Mouse (Mus musculus) ES-E14 (cell line): ENCODE results near the gene Rpl37. TPM values are rescaled to one million over a fixed set of nuclear protein-coding genes. Genes with fewer than 3 reads are reported as not detected.
"Not testable (repeated sequence)": the region's sequence is repeated elsewhere in the genome, so short reads cannot be mapped to it uniquely, and the experiment has no call there.

Experiments
- DNase-seq: peaks from one replicate; pipeline ENCODE4 v3.0.0-alpha.2; 2013; ENCODE audit warnings: low read depth, low spot score
- H3K27ac ChIP-seq: 2 replicates; pipeline ENCODE4 v1.5.1; 2012; ENCODE audit warnings: low read depth, mild to moderate bottlenecking, low read length, moderate library complexity, mixed read lengths; ENCODE audit not compliant: poor library complexity, insufficient read depth, severe bottlenecking
- H3K36me3 ChIP-seq: 2 replicates; pipeline ENCODE4 v1.6.1; 2012; ENCODE audit warnings: mild to moderate bottlenecking, low read length, moderate library complexity, mixed read lengths; ENCODE audit not compliant: control insufficient read depth, poor library complexity, insufficient read depth, severe bottlenecking
- H3K4me1 ChIP-seq, 2 experiments: fragments of 150-350 bp in 1 of 2; sonication (generic) in 1 of 2; 2 replicates each; pipeline ENCODE4 v1.6.1; 2012; ENCODE audit warnings: low read length in 2 of 2, mild to moderate bottlenecking in 1 of 2, mixed read lengths in 1 of 2; ENCODE audit not compliant: control insufficient read depth in 2 of 2, insufficient read depth in 2 of 2, poor library complexity in 1 of 2
- H3K4me3 ChIP-seq, 2 experiments: fragments of 150-350 bp in 1 of 2; sonication (generic) in 1 of 2; 2 replicates each; pipeline ENCODE4 v1.5.1; 2012; ENCODE audit warnings: low read length in 2 of 2, low read depth in 1 of 2, mild to moderate bottlenecking in 1 of 2, mixed read lengths in 1 of 2; ENCODE audit not compliant: insufficient read depth in 1 of 2, poor library complexity in 1 of 2, severe bottlenecking in 1 of 2
- H3K9ac ChIP-seq: 2 replicates; pipeline ENCODE4 v1.6.1; 2012; ENCODE audit warnings: low read depth, mild to moderate bottlenecking, low read length, mixed read lengths; ENCODE audit not compliant: poor library complexity, insufficient read depth, severe bottlenecking
- H3K9me3 ChIP-seq: fragments of 150-350 bp; sonication (generic); 2 replicates; pipeline ENCODE4 v1.6.1; 2012; ENCODE audit warnings: low read depth, mild to moderate bottlenecking, low read length; ENCODE audit not compliant: control insufficient read depth, insufficient read depth
- CHD2 ChIP-seq: IDR thresholded peaks from 2 replicates; pipeline ENCODE4 v1.6.1; 2014; ENCODE audit warnings: mild to moderate bottlenecking, low read depth, low read length, inconsistent platforms
- HCFC1 ChIP-seq: IDR thresholded peaks from 2 replicates; pipeline ENCODE4 v1.6.1; 2012; ENCODE audit warnings: low read length, inconsistent platforms, borderline replicate concordance; ENCODE audit not compliant: insufficient read depth
- MAFK ChIP-seq: IDR thresholded peaks from 2 replicates; pipeline ENCODE4 v1.6.1; 2014; ENCODE audit warnings: mild to moderate bottlenecking, low read depth, low read length, inconsistent platforms; ENCODE audit not compliant: insufficient read depth
- ZC3H11A ChIP-seq: IDR thresholded peaks from 2 replicates; pipeline ENCODE4 v1.6.1; 2012; ENCODE audit warnings: low read depth, mild to moderate bottlenecking, inconsistent platforms, low read length, borderline replicate concordance
- ZNF384 ChIP-seq: IDR thresholded peaks from 2 replicates; pipeline ENCODE4 v1.6.1; 2012; ENCODE audit warnings: low read depth, low read length, inconsistent platforms
- in situ Hi-C, 2 experiments: fragments of 600-800 bp; cut with MboI; formaldehyde crosslinking; loops; one replicate each; pipeline ENCODE4 v1.15.1; 2025; ENCODE audit warnings: low sequenced_read_pairs in 2 of 2, inconsistent platforms in 1 of 2; ENCODE audit not compliant: unreplicated experiment in 2 of 2
- total RNA-seq: library from RNA; depleted of rRNA; stranded (reverse); fragments of 300-350 nt; gene quantifications from 2 replicates; pipeline ENCODE4 v1.2.3, GENCODE M21; 2012

Gene Rpl37
- total RNA-seq, 1 experiment, result 1,373 TPM

GRCm38 (mm10) chr15:5128176-5128940 lies 11.9 kb downstream of the Rpl37 start:
- Histone ChIP-seq H3K27ac (no peak overlapping the region), H3K4me3 (no peak overlapping the region), H3K36me3 (peaks cover 6% of the 10 kb centered on the region; the same call in 1 of the 2 replicates), H3K4me1 (peaks cover 0 to 2% of the 10 kb centered on the region in 2 experiments; a peak in 1 of 4 replicates), H3K9me3 (no peaks in the 10 kb centered on the region), H3K9ac (no peak overlapping the region)
- in situ Hi-C loops, result no loop called here
- DNase-seq, result no peak
- TF ChIP-seq CHD2 (no peak), HCFC1 (no peak), ZNF384 (no peak), MAFK (no peak)

- no peak for DNase-seq
- TF ChIP-seq MAFK, result no peak
- no peak for TF ChIP-seq CHD2
- no peak for TF ChIP-seq ZC3H11A
- TF ChIP-seq ZNF384, result no peak
- TF ChIP-seq HCFC1, result no peak
- Histone ChIP-seq H3K9me3 (no peaks in the 10 kb centered on the region), H3K9ac (no peak overlapping the region), H3K36me3 (peaks cover 4% of the 10 kb centered on the region; the same call in 1 of the 2 replicates), H3K4me3 (no peak overlapping the region), H3K4me1 (peaks cover 0 to 2% of the 10 kb centered on the region in 2 experiments; a peak in 1 of 4 replicates), H3K27ac (no peak overlapping the region)
- in situ Hi-C loops, result no loop called here
Measured at GRCm38 (mm10) chr15:5129111-5129805, 12.8 kb downstream of the Rpl37 start.

GRCm38 (mm10) chr15:5130887-5131668 lies 14.6 kb downstream of the Rpl37 start:
- H3K27ac ChIP-seq, in situ Hi-C loops, H3K36me3 ChIP-seq, DNase-seq, H3K9ac ChIP-seq, H3K4me3 ChIP-seq, H3K9me3 ChIP-seq: not testable (repeated sequence)
- H3K4me1 ChIP-seq, result peaks cover 4 to 11% of the 10 kb centered on the region in 2 experiments; a peak in 3 of 4 replicates

GRCm38 (mm10) chr15:5133301-5133700 lies 16.9 kb downstream of the Rpl37 start:
- Histone ChIP-seq H3K9ac (no peak overlapping the region), H3K36me3 (no peaks in the 10 kb centered on the region), H3K4me1 (peaks cover 4 to 13% of the 10 kb centered on the region in 2 experiments; a peak in 3 of 4 replicates), H3K9me3 (no peaks in the 10 kb centered on the region), H3K27ac (no peak overlapping the region), H3K4me3 (no peak overlapping the region)
- in situ Hi-C loops, result no loop called here
- no peak for DNase-seq
- no peak for TF ChIP-seq MAFK
- no peak for TF ChIP-seq ZNF384
- no peak for TF ChIP-seq HCFC1
- no peak for TF ChIP-seq ZC3H11A
- TF ChIP-seq CHD2, result no peak
